Mouse (Mus musculus): ENCODE results near the gene Gm13277.
A peak's percentile ranks its signal among the peaks of the same experiment; 100 is the strongest.
"Not testable (repeated sequence)": the region's sequence is repeated elsewhere in the genome, so short reads cannot be mapped to it uniquely, and the experiment has no call there.

The Gm13277 gene

DNA sequence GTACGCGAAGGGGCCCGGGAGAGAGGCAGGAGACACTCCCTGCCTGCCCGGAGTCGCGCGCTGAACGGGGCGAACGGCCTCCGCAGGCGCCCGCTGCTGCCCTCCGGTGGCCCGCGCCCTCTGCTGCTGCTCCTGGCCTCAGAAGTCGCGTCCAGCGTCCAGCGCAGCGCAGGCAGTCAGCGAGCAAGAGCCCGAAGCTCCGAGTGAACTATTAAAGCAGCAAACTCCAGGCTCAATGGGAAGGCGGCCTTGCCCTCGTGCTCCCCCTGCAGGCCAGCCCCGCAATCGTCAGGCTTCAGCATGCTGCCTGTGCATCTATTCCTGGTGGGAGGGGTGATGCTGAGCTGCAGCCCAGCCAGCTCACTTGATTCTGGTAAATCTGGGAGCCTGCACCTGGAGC lies 2.8 kb downstream of the Gm13277 start, which contains the start of gene Gm13278:
TSS of gene Gm13278 (plus strand) at position 301 of the 400 bp plus-strand sequence.
- DNase-seq: not testable (repeated sequence)

DNA sequence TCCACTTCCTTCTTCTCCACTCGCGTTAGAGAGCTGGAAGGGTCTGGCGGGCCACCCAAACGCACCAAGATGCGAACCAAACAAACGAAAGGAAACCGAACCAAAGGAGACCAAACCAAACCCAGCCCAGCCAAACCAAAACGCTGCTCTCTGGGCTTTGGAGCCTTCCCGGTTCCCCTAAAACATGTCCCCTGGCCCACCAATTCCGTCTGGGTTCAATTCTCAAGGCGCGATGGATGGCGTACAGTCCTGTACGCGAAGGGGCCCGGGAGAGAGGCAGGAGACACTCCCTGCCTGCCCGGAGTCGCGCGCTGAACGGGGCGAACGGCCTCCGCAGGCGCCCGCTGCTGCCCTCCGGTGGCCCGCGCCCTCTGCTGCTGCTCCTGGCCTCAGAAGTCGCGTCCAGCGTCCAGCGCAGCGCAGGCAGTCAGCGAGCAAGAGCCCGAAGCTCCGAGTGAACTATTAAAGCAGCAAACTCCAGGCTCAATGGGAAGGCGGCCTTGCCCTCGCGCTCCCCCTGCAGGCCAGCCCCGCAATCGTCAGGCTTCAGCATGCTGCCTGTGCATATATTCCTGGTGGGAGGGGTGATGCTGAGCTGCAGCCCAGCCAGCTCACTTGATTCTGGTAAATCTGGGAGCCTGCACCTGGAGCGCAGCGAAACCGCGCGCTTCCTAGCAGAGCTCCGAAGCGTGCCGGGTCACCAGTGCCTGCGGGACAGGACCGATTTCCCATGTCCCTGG lies 5.7 kb downstream of the Gm13277 start, which contains the start of gene Gm13275:
TSS of gene Gm13275 (plus strand) at position 552 of the 740 bp plus-strand sequence.
- DNase-seq: peak; percentile 74

GRCm38 (mm10) chr4:88797097-88797496 lies 8.7 kb downstream of the Gm13277 start, which contains the start of gene Gm13279:
TSS of gene Gm13279 (plus strand) at chr4:88797397.
- not testable (repeated sequence) for DNase-seq

DNA sequence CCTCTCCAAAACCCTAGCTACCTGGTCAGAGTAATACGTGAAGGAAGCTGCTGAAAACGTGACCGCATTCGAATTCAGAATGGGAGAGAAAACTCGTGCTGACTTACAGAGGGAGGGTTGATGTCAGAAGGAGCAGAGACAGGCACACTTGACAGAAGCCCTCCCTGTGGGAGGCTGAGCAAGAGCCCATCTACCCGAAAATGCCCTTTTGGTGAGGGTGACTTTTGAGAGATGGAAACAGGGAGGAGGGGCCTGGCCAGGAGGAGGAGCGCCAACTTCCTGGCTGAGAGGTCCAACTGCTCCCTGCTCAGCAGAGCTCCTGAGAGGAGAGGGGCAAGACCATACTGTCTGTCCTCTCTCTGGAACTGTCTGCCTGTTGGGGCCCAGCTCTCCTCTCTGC lies 10.9 kb downstream of the Gm13277 start, which contains the start of gene Gm13285:
TSS of gene Gm13285 (plus strand) at position 301 of the 400 bp plus-strand sequence.
- not testable (repeated sequence) for DNase-seq

DNA sequence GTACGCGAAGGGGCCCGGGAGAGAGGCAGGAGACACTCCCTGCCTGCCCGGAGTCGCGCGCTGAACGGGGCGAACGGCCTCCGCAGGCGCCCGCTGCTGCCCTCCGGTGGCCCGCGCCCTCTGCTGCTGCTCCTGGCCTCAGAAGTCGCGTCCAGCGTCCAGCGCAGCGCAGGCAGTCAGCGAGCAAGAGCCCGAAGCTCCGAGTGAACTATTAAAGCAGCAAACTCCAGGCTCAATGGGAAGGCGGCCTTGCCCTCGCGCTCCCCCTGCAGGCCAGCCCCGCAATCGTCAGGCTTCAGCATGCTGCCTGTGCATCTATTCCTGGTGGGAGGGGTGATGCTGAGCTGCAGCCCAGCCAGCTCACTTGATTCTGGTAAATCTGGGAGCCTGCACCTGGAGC lies 14.5 kb downstream of the Gm13277 start, which contains the start of gene Gm13287:
TSS of gene Gm13287 (plus strand) at position 301 of the 400 bp plus-strand sequence.
- DNase-seq: not testable (repeated sequence)

DNA sequence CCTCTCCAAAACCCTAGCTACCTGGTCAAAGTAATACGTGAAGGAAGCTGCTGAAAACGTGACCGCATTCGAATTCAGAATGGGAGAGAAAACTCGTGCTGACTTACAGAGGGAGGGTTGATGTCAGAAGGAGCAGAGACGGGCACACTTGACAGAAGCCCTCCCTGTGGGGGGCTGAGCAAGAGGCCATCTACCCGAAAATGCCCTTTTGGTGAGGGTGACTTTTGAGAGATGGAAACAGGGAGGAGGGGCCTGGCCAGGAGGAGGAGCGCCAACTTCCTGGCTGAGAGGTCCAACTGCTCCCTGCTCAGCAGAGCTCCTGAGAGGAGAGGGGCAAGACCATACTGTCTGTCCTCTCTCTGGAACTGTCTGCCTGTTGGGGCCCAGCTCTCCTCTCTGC lies 16.8 kb downstream of the Gm13277 start, which contains the start of gene Gm13288:
TSS of gene Gm13288 (plus strand) at position 301 of the 400 bp plus-strand sequence.
- DNase-seq: not testable (repeated sequence)

GRCm38 (mm10) chr4:88805761-88806160 lies 17.3 kb downstream of the Gm13277 start:
- peak; percentile 24 for DNase-seq

DNA sequence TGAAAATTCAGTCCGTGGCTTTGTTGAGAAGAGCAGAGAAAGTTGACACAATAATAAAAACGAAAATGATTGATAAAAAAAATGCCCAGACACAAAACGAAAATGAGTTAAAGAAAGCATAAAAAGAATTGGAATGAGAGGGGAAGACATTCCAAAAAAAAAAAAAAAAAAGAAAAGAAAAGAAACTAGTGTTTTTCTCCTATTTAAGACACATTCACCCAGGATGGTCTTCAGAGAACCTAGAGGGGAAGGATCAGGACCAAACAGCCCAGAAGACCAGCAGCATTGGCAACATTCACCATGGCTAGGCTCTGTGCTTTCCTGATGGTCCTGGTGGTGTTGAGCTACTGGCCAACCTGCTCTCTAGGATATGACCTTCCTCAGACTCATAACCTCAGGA lies 27.5 kb downstream of the Gm13277 start, which contains the start of gene Ifna7:
TSS of gene Ifna7 (plus strand) at position 301 of the 400 bp plus-strand sequence.
- no peak for DNase-seq

- no peak for DNase-seq
These were observed 31.2 kb downstream of the Gm13277 start, which contains the start of gene Ifna11 for GRCm38 (mm10) chr4:88819659-88820058. TSS of gene Ifna11 (plus strand) at chr4:88819959.

DNA sequence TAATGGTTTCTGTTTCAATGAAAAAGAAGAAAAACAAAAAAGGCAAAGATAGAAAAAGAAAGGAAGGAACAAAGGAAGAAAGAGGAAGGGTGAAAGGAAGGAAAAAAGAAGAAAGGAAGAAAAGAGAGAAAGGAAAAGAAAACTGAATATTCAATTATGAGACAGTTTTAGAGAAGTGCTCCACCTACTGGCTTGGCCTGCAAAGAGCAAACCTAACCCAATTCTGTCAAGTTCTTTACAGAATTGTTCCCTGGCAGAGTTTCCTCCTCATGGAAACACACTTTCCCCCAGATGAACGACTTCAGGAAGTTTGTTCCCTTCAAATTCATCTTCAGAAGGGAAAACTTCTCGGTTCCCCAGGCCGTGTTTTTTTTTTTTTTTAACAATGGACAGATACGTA lies 34.6 kb downstream of the Gm13277 start:
- peak; percentile 10 for DNase-seq

DNA sequence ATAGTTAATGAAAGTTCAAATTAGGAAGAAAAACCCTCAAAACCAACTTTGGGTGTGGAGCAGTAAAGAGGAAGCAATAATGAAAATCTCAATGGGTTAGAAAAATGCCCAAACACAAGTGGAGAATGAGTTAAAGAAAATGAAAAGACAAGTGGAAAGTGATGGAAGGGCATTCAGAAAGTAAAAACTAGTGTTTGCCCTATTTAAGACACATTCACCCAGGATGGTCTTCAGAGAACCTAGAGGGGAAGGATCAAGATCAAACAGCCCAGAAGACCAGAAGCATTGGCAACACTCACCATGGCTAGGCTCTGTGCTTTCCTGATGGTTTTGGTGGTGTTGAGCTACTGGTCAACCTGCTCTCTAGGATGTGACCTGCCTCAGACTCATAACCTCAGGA lies 38.7 kb downstream of the Gm13277 start, which contains the start of gene Ifna6:
TSS of gene Ifna6 (plus strand) at position 301 of the 400 bp plus-strand sequence.
- not testable (repeated sequence) for DNase-seq

GRCm38 (mm10) chr4:88830523-88830922 lies 42.1 kb downstream of the Gm13277 start:
- peak; percentile 21 for DNase-seq

DNA sequence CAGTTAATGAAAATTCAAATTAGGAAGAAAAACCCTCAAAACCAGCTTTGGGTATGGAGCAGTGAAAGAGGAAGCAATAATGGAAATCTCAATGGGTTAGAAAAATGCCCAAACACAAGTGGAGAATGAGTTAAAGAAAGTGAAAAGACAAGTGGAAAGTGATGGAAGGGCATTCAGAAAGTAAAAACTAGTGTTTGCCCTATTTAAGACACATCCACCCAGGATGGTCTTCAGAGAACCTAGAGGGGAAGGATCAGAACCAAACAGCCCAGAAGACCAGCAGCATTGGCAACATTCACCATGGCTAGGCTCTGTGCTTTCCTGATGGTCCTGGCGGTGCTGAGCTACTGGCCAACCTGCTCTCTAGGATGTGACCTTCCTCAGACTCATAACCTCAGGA lies 46.8 kb downstream of the Gm13277 start, which contains the start of gene Ifna5:
TSS of gene Ifna5 (plus strand) at position 301 of the 400 bp plus-strand sequence.
- DNase-seq: not testable (repeated sequence)
